Comparison of ENCODE assay signal across 11 mouse cellular contexts in genomic region chr12:104859140-104859539, GRCm38 (mm10). TPM values are rescaled to one million over a fixed set of nuclear protein-coding genes. Genes with fewer than 3 reads are reported as not detected.
DNase-seq lines count a peak whose midpoint lies in the region; ATAC-seq and TF ChIP-seq lines count a peak whose summit lies in the region.
"Had no signal": no experiment of that assay in that cellular context is flagged by ENCODE, and none has a peak within 500 bp of the region (broad histone marks: within the 10 kb centered on the region; RNA-seq: fewer than 3 reads in every experiment).

No protein-coding gene starts in this region.

- ATAC-seq in hindbrain, postnatal 0 days = peak; percentile 50; the same call in 1 of the 2 replicates
- no peak for ATAC-seq in hindbrain, embryonic 11.5 days (ENCODE audit: low FRiP score)
- ATAC-seq in embryonic facial prominence, embryonic 12.5 days (ENCODE audit: insufficient number of reproducible peaks, insufficient read depth, low FRiP score, low TSS enrichment) = no peak
- no peak for ATAC-seq in intestine, postnatal 0 days
- ATAC-seq in heart, embryonic 12.5 days (ENCODE audit: insufficient number of reproducible peaks, low FRiP score) = no peak

- H3K4me2 ChIP-seq in hindbrain, postnatal 0 days (ENCODE audit: low read depth, low read length) = no peak overlapping the region
- H3K4me2 ChIP-seq in hindbrain, embryonic 11.5 days (replicated peaks; ENCODE audit: low read depth, low read length) = no peak overlapping the region
- H3K4me2 ChIP-seq in embryonic facial prominence, embryonic 12.5 days (replicated peaks) = no peak overlapping the region
- H3K4me2 ChIP-seq in intestine, postnatal 0 days (replicated peaks; ENCODE audit: low read depth) = no peak overlapping the region
- H3K4me2 ChIP-seq in heart, embryonic 12.5 days = no peak overlapping the region
- H3K4me2 ChIP-seq: heart, embryonic 13.5 days; lung, embryonic 15.5 days; neural tube, embryonic 12.5 days had no signal

- H3K4me1 ChIP-seq in hindbrain, postnatal 0 days (ENCODE audit: insufficient read depth, low read length) = peaks cover 7% of the 10 kb centered on the region
- H3K4me1 ChIP-seq in hindbrain, embryonic 11.5 days (replicated peaks; ENCODE audit: control insufficient read depth, insufficient read depth, low read length) = no peaks in the 10 kb centered on the region
- peaks cover 14% of the 10 kb centered on the region for H3K4me1 ChIP-seq in embryonic facial prominence, embryonic 12.5 days
- H3K4me1 ChIP-seq in intestine, postnatal 0 days (replicated peaks; ENCODE audit: control insufficient read depth, insufficient read depth, low read length) = 0 out of 2 replicates have a peak, but pooled peaks cover 6% of the 10 kb centered on the region
- H3K4me1 ChIP-seq in heart, embryonic 12.5 days (replicated peaks) = no peaks in the 10 kb centered on the region; the same call in 1 of the 2 replicates
- H3K4me1 ChIP-seq: heart, embryonic 13.5 days had no signal

- no peak for TF ChIP-seq CTCF in hindbrain, postnatal 0 days (IDR thresholded peaks at IDR 0.05; ENCODE audit: low read depth)
- TF ChIP-seq CTCF in intestine, postnatal 0 days (IDR thresholded peaks at IDR 0.05; ENCODE audit: low read depth) = no peak

- H3K36me3 ChIP-seq in hindbrain, postnatal 0 days (ENCODE audit: insufficient read depth, low read length) = no peaks in the 10 kb centered on the region
- H3K36me3 ChIP-seq in hindbrain, embryonic 11.5 days (ENCODE audit: control insufficient read depth, insufficient read depth, low read length) = no peaks in the 10 kb centered on the region
- no peaks in the 10 kb centered on the region for H3K36me3 ChIP-seq in embryonic facial prominence, embryonic 12.5 days
- H3K36me3 ChIP-seq in intestine, postnatal 0 days (ENCODE audit: control insufficient read depth, insufficient read depth) = peaks cover 4% of the 10 kb centered on the region; the same call in 1 of the 2 replicates
- H3K36me3 ChIP-seq in heart, embryonic 12.5 days = no peaks in the 10 kb centered on the region
- H3K36me3 ChIP-seq: heart, embryonic 13.5 days; lung, embryonic 15.5 days; neural tube, embryonic 12.5 days had no signal

- WGBS in hindbrain, postnatal 0 days = 47% methylated on average over 7 of the region's 7 CpGs
- 86% methylated on average over 7 of the region's 7 CpGs for WGBS in hindbrain, embryonic 11.5 days
- 82% methylated on average over 7 of the region's 7 CpGs for WGBS in embryonic facial prominence, embryonic 12.5 days
- 54% methylated on average over 7 of the region's 7 CpGs for WGBS in intestine, postnatal 0 days
- WGBS in heart, embryonic 12.5 days = 82% methylated on average over 7 of the region's 7 CpGs

- H3K4me3 ChIP-seq in hindbrain, postnatal 0 days (ENCODE audit: low read length) = no peak overlapping the region
- H3K4me3 ChIP-seq in hindbrain, embryonic 11.5 days (ENCODE audit: low read depth, low read length) = no peak overlapping the region
- H3K4me3 ChIP-seq in embryonic facial prominence, embryonic 12.5 days = no peak overlapping the region
- no peak overlapping the region for H3K4me3 ChIP-seq in intestine, postnatal 0 days (ENCODE audit: low read depth, low read length)
- H3K4me3 ChIP-seq in heart, embryonic 12.5 days = no peak overlapping the region
- H3K4me3 ChIP-seq: heart, embryonic 13.5 days; lung, embryonic 15.5 days; neural tube, embryonic 12.5 days had no signal

- H3K27ac ChIP-seq in hindbrain, postnatal 0 days = peak overlapping the region; percentile 62
- H3K27ac ChIP-seq in hindbrain, embryonic 11.5 days (ENCODE audit: low read depth, low read length) = no peak overlapping the region
- H3K27ac ChIP-seq in embryonic facial prominence, embryonic 12.5 days = 0 out of 2 replicates have a peak overlapping the region, but pooled peaks have one; percentile 23
- H3K27ac ChIP-seq in intestine, postnatal 0 days (ENCODE audit: low read depth, low read length) = no peak overlapping the region; the same call in 1 of the 2 replicates
- H3K27ac ChIP-seq in heart, embryonic 12.5 days (ENCODE audit: poor library complexity, severe bottlenecking) = no peak overlapping the region
- H3K27ac ChIP-seq: heart, embryonic 13.5 days; lung, embryonic 15.5 days; neural tube, embryonic 12.5 days had no signal

- H3K27me3 ChIP-seq in hindbrain, postnatal 0 days (ENCODE audit: insufficient read depth, low read length) = no peaks in the 10 kb centered on the region
- no peaks in the 10 kb centered on the region for H3K27me3 ChIP-seq in hindbrain, embryonic 11.5 days (ENCODE audit: control insufficient read depth, insufficient read depth, low read length)
- H3K27me3 ChIP-seq in embryonic facial prominence, embryonic 12.5 days = no peaks in the 10 kb centered on the region
- no peaks in the 10 kb centered on the region for H3K27me3 ChIP-seq in intestine, postnatal 0 days (replicated peaks; ENCODE audit: control insufficient read depth, insufficient read depth, low read length)
- no peaks in the 10 kb centered on the region; the same call in 1 of the 2 replicates for H3K27me3 ChIP-seq in heart, embryonic 12.5 days (replicated peaks)
- H3K27me3 ChIP-seq: lung, embryonic 15.5 days had no signal

- intact Hi-C loops in left cerebral cortex, postnatal 25 days (cut with DNase I) = no loop called here

- H3K9me3 ChIP-seq in hindbrain, postnatal 0 days (ENCODE audit: low read length) = peaks cover 3% of the 10 kb centered on the region; the same call in 1 of the 2 replicates
- H3K9me3 ChIP-seq in hindbrain, embryonic 11.5 days (ENCODE audit: control insufficient read depth, low read length) = no peaks in the 10 kb centered on the region
- no peaks in the 10 kb centered on the region for H3K9me3 ChIP-seq in embryonic facial prominence, embryonic 12.5 days
- H3K9me3 ChIP-seq in intestine, postnatal 0 days (ENCODE audit: control insufficient read depth) = no peaks in the 10 kb centered on the region
- H3K9me3 ChIP-seq in heart, embryonic 12.5 days (replicated peaks) = no peaks in the 10 kb centered on the region
- H3K9me3 ChIP-seq: heart, embryonic 13.5 days; lung, embryonic 15.5 days; neural tube, embryonic 12.5 days had no signal

- no peak overlapping the region for H3K9ac ChIP-seq in hindbrain, postnatal 0 days (replicated peaks; ENCODE audit: low read length)
- no peak overlapping the region for H3K9ac ChIP-seq in hindbrain, embryonic 11.5 days (ENCODE audit: low read depth, low read length)
- H3K9ac ChIP-seq in embryonic facial prominence, embryonic 12.5 days = no peak overlapping the region
- H3K9ac ChIP-seq in intestine, postnatal 0 days (ENCODE audit: low read depth, low read length) = no peak overlapping the region
- no peak overlapping the region for H3K9ac ChIP-seq in heart, embryonic 12.5 days
- H3K9ac ChIP-seq: heart, embryonic 13.5 days; lung, embryonic 15.5 days; neural tube, embryonic 12.5 days had no signal

- DNase-seq in hindbrain, postnatal 0 days (ENCODE audit: low spot score) = peak; percentile 63
- no peak for DNase-seq in hindbrain, embryonic 11.5 days (ENCODE audit: low spot score)
- DNase-seq in NIH3T3 (ENCODE audit: low read depth) = peak; percentile 10
- peak; percentile 48 to 73 for DNase-seq in left cerebral cortex, postnatal 25 days (ENCODE audit: low spot score in 2 of 2)
- DNase-seq in spleen, postnatal 4 days (ENCODE audit: low spot score in 2 of 2) = no peak

RNA-seq across cellular contexts. Expression of gene Clmn, which starts 5.7 kb away (rescaled TPM):
- total RNA-seq in hindbrain, postnatal 0 days (2014; rRNA removed) = 2.6 and 3.1 TPM in 2 replicates
- 1.7 and 2.6 TPM in 2 replicates for polyA plus RNA-seq in hindbrain, postnatal 0 days (2015; fragmentation: Nextera tagmentation; extraction: Ambion mirVana)
- 2.8 and 4.3 TPM in 2 replicates for polyA plus RNA-seq in hindbrain, embryonic 11.5 days (2014; fragmentation: Nextera tagmentation; extraction: Ambion mirVana)
- 4.0 and 6.4 TPM in 2 replicates for polyA plus RNA-seq in embryonic facial prominence, embryonic 12.5 days (2016; fragmentation: Nextera tagmentation; extraction: Ambion mirVana)
- total RNA-seq in left cerebral cortex, postnatal 25 days (2021) = 10 to 100 TPM; 41.3 to 43.0 TPM
- polyA plus RNA-seq in intestine, postnatal 0 days (2015; fragmentation: Nextera tagmentation; extraction: Ambion mirVana) = 8.8 and 9.3 TPM in 2 replicates
- polyA plus RNA-seq in heart, embryonic 12.5 days (2016; fragmentation: Nextera tagmentation; extraction: Ambion mirVana) = 0.56 and 1.3 TPM in 2 replicates

Comparison
In these comparisons a context has a peak if more than half of its experiments do, and no peak if none do; other contexts are left out.
1. DNase-seq: peak in hindbrain, postnatal 0 days (single experiment), NIH3T3 (single experiment) and left cerebral cortex, postnatal 25 days (2 of 2); none in hindbrain, embryonic 11.5 days (single experiment) and spleen, postnatal 4 days (0 of 2).
2. H3K27ac ChIP-seq: peak in hindbrain, postnatal 0 days (single experiment) and embryonic facial prominence, embryonic 12.5 days (single experiment); none in hindbrain, embryonic 11.5 days (single experiment), intestine, postnatal 0 days (single experiment) and heart, embryonic 12.5 days (single experiment).